Mouse (Mus musculus): ENCODE results near the gene Mcrs1. TPM values are rescaled to one million over a fixed set of nuclear protein-coding genes. Genes with fewer than 3 reads are reported as not detected.
"Not testable (repeated sequence)": the region's sequence is repeated elsewhere in the genome, so short reads cannot be mapped to it uniquely, and the experiment has no call there.

Mcrs1 gene
- polyA plus RNA-seq, 2 experiments from 2014 or later = 54.8 to 55.6 TPM

- no peak for ATAC-seq
Measured at GRCm38 (mm10) chr15:99249938-99250337, 1.8 kb downstream of the Mcrs1 start.

- no peak for ATAC-seq
Measured at GRCm38 (mm10) chr15:99248972-99249371, 2.8 kb downstream of the Mcrs1 start.

GRCm38 (mm10) chr15:99246736-99247135, 5.0 kb downstream of the Mcrs1 start:
- not testable (repeated sequence) for ATAC-seq

GRCm38 (mm10) chr15:99242045-99242444, 9.7 kb downstream of the Mcrs1 start:
- ATAC-seq = no peak

GRCm38 (mm10) chr15:99241249-99241648, 10.5 kb downstream of the Mcrs1 start:
- ATAC-seq = no peak

- ATAC-seq = no peak
Measured at GRCm38 (mm10) chr15:99240129-99240528, 11.6 kb downstream of the Mcrs1 start.

GRCm38 (mm10) chr15:99238006-99238405, 13.8 kb downstream of the Mcrs1 start:
- ATAC-seq = no peak

- no peak for ATAC-seq
Measured at GRCm38 (mm10) chr15:99234326-99235010, 17.3 kb downstream of the Mcrs1 start.

- peak; percentile 40 for ATAC-seq
Measured at GRCm38 (mm10) chr15:99233719-99234118, 18.0 kb downstream of the Mcrs1 start.

GRCm38 (mm10) chr15:99231998-99232397, 19.8 kb downstream of the Mcrs1 start:
- no peak for ATAC-seq

- ATAC-seq = no peak
Measured at GRCm38 (mm10) chr15:99226090-99226489, 25.7 kb downstream of the Mcrs1 start.

- ATAC-seq = no peak
Measured at GRCm38 (mm10) chr15:99225081-99225810, 26.5 kb downstream of the Mcrs1 start.

- ATAC-seq = peak; percentile 68
Measured at GRCm38 (mm10) chr15:99224208-99224911, 27.4 kb downstream of the Mcrs1 start, which contains the start of gene Kcnh3. Kcnh3 (plus strand) TSS chr15:99224861.

GRCm38 (mm10) chr15:99223585-99224207, 28.1 kb downstream of the Mcrs1 start:
- peak; percentile 37 for ATAC-seq

GRCm38 (mm10) chr15:99222794-99223584, 28.8 kb downstream of the Mcrs1 start:
- no peak for ATAC-seq

- ATAC-seq = no peak
Measured at GRCm38 (mm10) chr15:99221315-99221952, 30.3 kb downstream of the Mcrs1 start.

- no peak for ATAC-seq
Measured at GRCm38 (mm10) chr15:99217630-99218029, 34.1 kb downstream of the Mcrs1 start.

- no peak for ATAC-seq
Measured at GRCm38 (mm10) chr15:99215741-99216463, 35.9 kb downstream of the Mcrs1 start.

GRCm38 (mm10) chr15:99214941-99215340, 36.8 kb downstream of the Mcrs1 start:
- no peak for ATAC-seq

- no peak for ATAC-seq
Measured at GRCm38 (mm10) chr15:99213183-99213582, 38.6 kb downstream of the Mcrs1 start.

GRCm38 (mm10) chr15:99205959-99206358, 45.8 kb downstream of the Mcrs1 start:
- no peak for ATAC-seq

All from activated CD4-positive, CD25-positive, alpha-beta regulatory T cell, adult 4 months (primary cell).